Mouse (Mus musculus) bone marrow, adult 2 months (tissue): ENCODE results near the gene Slc25a13. TPM values are rescaled to one million over a fixed set of nuclear protein-coding genes. Genes with fewer than 3 reads are reported as not detected.
A peak's percentile ranks its signal among the peaks of the same experiment; 100 is the strongest.

Experiments
- H3K27ac ChIP-seq: fragments of 200-500 bp; 2 replicates; pipeline ENCODE4 v1.5.1; 2012; ENCODE audit warnings: low read depth, mild to moderate bottlenecking, control low read depth, inconsistent platforms, low read length; ENCODE audit not compliant: control insufficient read depth, poor library complexity, insufficient read depth
- H3K4me1 ChIP-seq: fragments of 200-500 bp; 2 replicates; pipeline ENCODE4 v1.6.1; 2011; ENCODE audit warnings: low read length; ENCODE audit not compliant: control insufficient read depth, insufficient read depth
- H3K4me3 ChIP-seq: fragments of 200-500 bp; replicated peaks from 2 replicates; pipeline ENCODE3; 2011; ENCODE audit warnings: mild to moderate bottlenecking, low read depth, low read length, control low read depth; ENCODE audit not compliant: control insufficient read depth
- CTCF ChIP-seq: fragments of 200-500 bp; IDR thresholded peaks from 2 replicates; pipeline ENCODE4 v1.5.1; 2011; ENCODE audit warnings: low read length, control low read depth; ENCODE audit not compliant: control insufficient read depth, insufficient read depth
- POLR2A ChIP-seq: fragments of 200-500 bp; IDR thresholded peaks from 2 replicates; pipeline ENCODE4 v1.6.1; 2011; ENCODE audit warnings: low read depth, mild to moderate bottlenecking, control low read depth, low read length, borderline replicate concordance; ENCODE audit not compliant: control insufficient read depth
- WGBS: fragments of 180-500 bp; shearing (Covaris S2); methylation state at CpG from one replicate; pipeline ENCODE4 v1.1.7; 2018; 5-methylcytosine and 5-hydroxymethylcytosine counted together
- polyA plus RNA-seq: library from polyadenylated mRNA; stranded (reverse); fragments of >200 nt; gene quantifications from 2 replicates; pipeline ENCODE4 v1.2.4, GENCODE M21; 2011; ENCODE audit warnings: low replicate concordance; ENCODE audit not compliant: missing spikeins, insufficient read depth, insufficient read length

Gene Slc25a13
- polyA plus RNA-seq, 1 experiment: 9.3 TPM

GRCm38 (mm10) chr6:6046729-6047424 lies 170.1 kb downstream of the Slc25a13 start:
- WGBS: 33% methylated on average over 12 of the region's 12 CpGs
- no peak for TF ChIP-seq POLR2A
- Histone ChIP-seq H3K27ac (no peak overlapping the region), H3K4me3 (no peak overlapping the region), H3K4me1 (no peaks in the 10 kb centered on the region; the same call in 1 of the 2 replicates)

- Histone ChIP-seq H3K4me3 (no peak overlapping the region), H3K27ac (no peak overlapping the region; the same call in 1 of the 2 replicates), H3K4me1 (no peaks in the 10 kb centered on the region)
- WGBS: 81% methylated on average over 18 of the region's 18 CpGs
- no peak for TF ChIP-seq POLR2A
- TF ChIP-seq CTCF: no peak
These were observed 178.0 kb downstream of the Slc25a13 start for GRCm38 (mm10) chr6:6038773-6039550.

- TF ChIP-seq POLR2A (no peak), CTCF (no peak)
- H3K4me3 ChIP-seq: no peak overlapping the region
- no peaks in the 10 kb centered on the region for H3K4me1 ChIP-seq
- 86% methylated on average over 6 of the region's 6 CpGs for WGBS
- no peak overlapping the region for H3K27ac ChIP-seq
These were observed 189.3 kb downstream of the Slc25a13 start for GRCm38 (mm10) chr6:6027664-6028063.

DNA sequence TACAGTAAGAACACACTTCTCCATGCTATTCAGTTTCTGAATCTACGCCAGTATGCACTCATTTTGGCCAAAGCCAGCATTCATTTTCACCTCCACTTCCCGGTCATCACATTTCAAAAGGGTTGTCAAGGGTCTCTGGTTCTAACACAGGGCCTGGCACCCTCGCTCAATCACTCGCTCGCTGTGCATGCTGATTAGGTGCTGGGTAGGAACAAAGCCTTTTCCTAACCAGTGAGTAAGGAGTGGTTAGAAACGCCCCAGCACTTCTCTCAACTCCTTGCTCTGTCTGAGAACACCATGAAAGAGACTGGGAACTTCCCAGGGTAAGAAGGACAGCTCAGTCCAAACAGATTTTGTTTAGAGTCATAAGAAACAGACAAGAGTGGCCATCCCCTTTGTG lies 193.0 kb downstream of the Slc25a13 start:
- TF ChIP-seq POLR2A (no peak), CTCF (no peak)
- Histone ChIP-seq H3K27ac (no peak overlapping the region), H3K4me1 (no peaks in the 10 kb centered on the region), H3K4me3 (no peak overlapping the region)
- 67% methylated on average over 6 of the region's 6 CpGs for WGBS

DNA sequence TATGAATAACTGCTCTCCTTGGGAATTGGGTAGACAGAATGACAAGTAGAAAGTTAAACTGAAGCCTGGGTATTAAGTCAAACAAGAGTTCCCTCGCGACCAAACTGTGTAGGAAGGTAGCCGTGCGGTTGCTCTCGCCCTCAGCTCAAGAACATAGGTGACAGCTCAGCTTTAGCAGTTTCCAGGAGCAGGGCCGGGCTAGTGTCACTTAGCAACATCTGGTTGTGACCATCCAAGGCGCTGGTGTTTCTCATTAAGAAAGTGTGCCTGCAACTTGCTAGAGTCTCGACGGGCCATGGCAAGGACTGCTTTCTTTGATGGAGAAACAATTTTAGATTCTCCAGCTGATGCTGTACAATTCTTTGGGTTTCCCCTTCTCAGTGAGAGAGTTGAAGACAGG lies 200.0 kb downstream of the Slc25a13 start:
- H3K27ac ChIP-seq: no peak overlapping the region
- no peak for TF ChIP-seq POLR2A
- TF ChIP-seq CTCF: no peak
- no peaks in the 10 kb centered on the region for H3K4me1 ChIP-seq
- 81% methylated on average over 9 of the region's 9 CpGs for WGBS
- H3K4me3 ChIP-seq: no peak overlapping the region

- Histone ChIP-seq H3K27ac (no peak overlapping the region), H3K4me3 (no peak overlapping the region), H3K4me1 (no peaks in the 10 kb centered on the region)
- 51% methylated on average over 15 of the region's 15 CpGs for WGBS
- TF ChIP-seq CTCF (no peak), POLR2A (no peak)
These were observed 201.4 kb downstream of the Slc25a13 start for GRCm38 (mm10) chr6:6015616-6016015.

DNA sequence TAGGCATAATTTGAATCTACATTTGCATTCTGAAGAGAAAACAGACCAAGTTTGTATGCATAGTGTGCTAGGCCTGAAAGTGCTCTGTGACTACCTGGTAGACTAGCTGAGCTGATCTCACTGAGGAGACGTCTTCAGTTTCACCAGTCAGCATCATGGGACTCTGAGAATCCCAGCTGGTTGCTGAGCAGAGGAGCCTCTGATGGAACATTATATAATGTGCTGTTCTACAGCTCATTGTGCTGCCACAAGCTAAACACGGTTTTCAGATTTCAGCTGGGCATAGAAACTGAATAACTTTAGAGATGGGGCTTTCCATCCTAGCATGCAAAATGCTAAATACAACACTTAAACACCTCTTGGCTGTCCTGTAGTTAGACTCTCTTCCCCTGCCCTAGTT lies 205.6 kb downstream of the Slc25a13 start:
- WGBS: 65% methylated on average over 2 of the region's 2 CpGs
- H3K27ac ChIP-seq: no peak overlapping the region
- TF ChIP-seq CTCF: no peak
- TF ChIP-seq POLR2A: no peak

DNA sequence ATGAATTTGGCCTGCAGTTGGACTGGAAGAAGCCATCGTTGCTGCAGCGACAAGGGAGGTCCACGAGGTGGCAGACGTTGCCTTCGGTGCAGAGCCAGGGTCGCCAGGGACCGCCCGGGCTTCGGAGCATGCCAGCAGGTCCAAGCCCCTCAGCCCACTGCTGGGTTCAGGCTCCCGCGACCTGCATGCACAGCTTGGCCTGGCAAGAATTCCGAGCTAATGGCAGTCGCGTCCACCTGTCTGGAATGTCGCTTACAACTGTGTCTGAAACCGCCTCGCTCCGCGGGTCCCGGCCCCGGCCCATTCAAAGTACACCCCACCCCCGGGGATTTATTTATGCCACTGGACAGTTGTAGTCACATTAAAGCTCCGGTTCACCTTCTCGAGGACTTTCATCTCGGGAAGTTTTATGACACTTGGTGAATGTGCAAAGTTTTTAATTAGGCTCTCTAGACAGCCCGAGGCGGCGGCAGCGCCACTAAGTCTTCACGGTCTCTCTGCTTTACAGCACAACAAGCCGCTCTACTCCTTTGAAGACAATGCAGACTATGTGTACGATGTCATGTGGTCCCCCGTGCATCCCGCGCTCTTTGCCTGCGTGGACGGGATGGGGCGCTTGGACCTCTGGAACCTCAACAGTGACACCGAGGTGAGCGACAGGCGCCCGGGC lies 211.1 kb downstream of the Slc25a13 start:
- TF ChIP-seq POLR2A (0 out of 2 replicates have a peak, but pooled peaks have one; percentile 14), CTCF (peak; percentile 57)
- WGBS: 5% methylated on average over 42 of the region's 42 CpGs
- H3K4me1 ChIP-seq: no peaks in the 10 kb centered on the region; the same call in 1 of the 2 replicates
- no peak overlapping the region; the same call in 1 of the 2 replicates for H3K27ac ChIP-seq
- H3K4me3 ChIP-seq: peak overlapping the region; percentile 31

More for the DNA sequence above, 205.6 kb downstream of the Slc25a13 start:
- no peaks in the 10 kb centered on the region for H3K4me1 ChIP-seq
- no peak overlapping the region for H3K4me3 ChIP-seq
